Mouse (Mus musculus) thymus, adult 2 months (tissue): ENCODE measurements around the gene Pik3ap1. TPM values are rescaled to one million over a fixed set of nuclear protein-coding genes. Genes with fewer than 3 reads are reported as not detected.

ENCODE experiments used
- DNase-seq: peaks from one replicate; pipeline ENCODE4 v3.0.0; 2021
- H3K27ac ChIP-seq: fragments of 200-500 bp; 2 replicates; pipeline ENCODE4 v1.5.1; 2012; ENCODE audit warnings: low read length, control low read depth; ENCODE audit not compliant: control insufficient read depth, insufficient read depth
- H3K27me3 ChIP-seq: fragments of 200-500 bp; 2 replicates; pipeline ENCODE4 v1.6.1; 2012; ENCODE audit warnings: mild to moderate bottlenecking, low read length, moderate library complexity, mixed read lengths; ENCODE audit not compliant: control insufficient read depth, insufficient read depth
- H3K36me3 ChIP-seq: fragments of 200-500 bp; 2 replicates; pipeline ENCODE4 v1.6.1; 2012; ENCODE audit warnings: mild to moderate bottlenecking, low read length, moderate library complexity; ENCODE audit not compliant: control insufficient read depth, insufficient read depth
- H3K4me1 ChIP-seq: fragments of 200-500 bp; replicated peaks from 2 replicates; pipeline ENCODE4 v1.6.1; 2012; ENCODE audit warnings: low read length; ENCODE audit not compliant: control insufficient read depth, insufficient read depth
- H3K4me3 ChIP-seq: fragments of 200-500 bp; 2 replicates; pipeline ENCODE4 v1.5.1; 2012; ENCODE audit warnings: mild to moderate bottlenecking, low read length, control low read depth, moderate library complexity; ENCODE audit not compliant: control insufficient read depth, insufficient read depth
- CTCF ChIP-seq: fragments of 200-500 bp; IDR thresholded peaks from 2 replicates; pipeline ENCODE4 v1.5.1; 2012; ENCODE audit warnings: mild to moderate bottlenecking, control low read depth, low read length, moderate library complexity, borderline replicate concordance; ENCODE audit not compliant: control insufficient read depth, poor library complexity, insufficient read depth; ENCODE audit errors: extremely low read depth
- POLR2A ChIP-seq: fragments of 200-500 bp; IDR thresholded peaks from 2 replicates; pipeline ENCODE4 v1.6.1; 2012; ENCODE audit warnings: mild to moderate bottlenecking, low read length, control low read depth, moderate library complexity; ENCODE audit not compliant: control insufficient read depth, poor library complexity, insufficient read depth; ENCODE audit errors: extremely low read depth
- WGBS: fragments of 180-500 bp; shearing (Covaris S2); methylation state at CpG from one replicate; pipeline ENCODE4 v1.1.7; 2018; 5-methylcytosine and 5-hydroxymethylcytosine counted together
- polyA plus RNA-seq: library from polyadenylated mRNA; depleted of rRNA; stranded (reverse); fragments of >200 nt; gene quantifications from 2 replicates; pipeline ENCODE4 v1.2.3, GENCODE M21; 2012

Pik3ap1 gene
- polyA plus RNA-seq, 1 experiment: 10.0 TPM

DNA sequence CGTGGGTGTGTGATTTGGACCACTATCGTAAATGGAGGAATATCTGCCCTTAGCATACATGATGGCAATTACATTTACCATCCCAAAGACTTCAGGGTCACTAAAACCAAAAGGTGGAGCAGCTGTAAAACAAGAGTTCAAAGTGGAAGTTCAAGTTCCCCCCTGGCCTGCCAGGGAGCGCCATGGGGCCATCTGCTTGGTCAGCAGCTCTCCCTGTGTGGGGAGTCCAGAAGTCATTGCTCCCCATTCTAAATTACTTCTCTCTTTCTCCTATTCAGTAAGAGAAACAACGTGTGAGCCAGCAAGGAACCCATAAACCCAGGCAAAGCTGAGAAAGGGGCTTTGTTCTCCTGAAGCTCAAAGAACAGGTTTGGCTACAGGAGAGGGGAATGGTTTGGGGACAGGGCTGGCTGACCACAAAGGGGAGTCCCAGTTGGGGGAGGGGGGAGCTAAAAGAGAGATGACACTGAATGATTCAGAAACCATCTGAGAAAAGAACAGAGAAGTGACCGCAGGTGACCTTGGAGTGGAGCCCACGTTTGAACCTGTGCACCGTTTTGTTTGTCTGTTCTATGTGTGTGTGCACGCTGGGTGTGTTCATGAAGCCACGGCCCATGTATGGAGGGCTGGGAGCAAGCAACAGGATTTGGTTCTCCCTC, 3.2 kb downstream of the Pik3ap1 start:
- H3K4me3 ChIP-seq: no peak overlapping the region
- 74% methylated on average over 9 of the region's 9 CpGs for WGBS
- no peaks in the 10 kb centered on the region for H3K36me3 ChIP-seq
- H3K27ac ChIP-seq: no peak overlapping the region
- peaks cover 8% of the 10 kb centered on the region for H3K4me1 ChIP-seq
- DNase-seq: no peak
- TF ChIP-seq CTCF (no peak), POLR2A (no peak)
- H3K27me3 ChIP-seq: no peaks in the 10 kb centered on the region

DNA sequence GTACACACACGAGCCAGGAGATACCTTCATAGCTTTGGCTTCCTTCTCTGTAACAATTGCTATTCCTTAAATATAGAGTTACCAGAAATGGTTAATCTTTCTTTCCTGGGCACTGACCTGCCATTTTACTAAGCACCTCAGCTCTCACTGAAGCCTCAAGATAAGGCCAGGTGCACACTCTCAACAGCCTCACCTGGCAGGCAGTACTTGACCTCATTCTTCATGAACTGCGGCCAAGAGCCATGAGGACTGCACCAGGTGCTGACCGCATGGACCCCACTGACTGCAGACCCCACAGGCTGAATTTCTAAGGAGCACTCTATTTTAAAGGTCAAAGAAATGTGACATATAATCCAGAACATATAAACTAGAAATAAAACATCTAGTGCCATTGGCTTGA, 5.7 kb downstream of the Pik3ap1 start:
- no peaks in the 10 kb centered on the region for H3K27me3 ChIP-seq
- DNase-seq: no peak
- H3K4me3 ChIP-seq: no peak overlapping the region
- H3K36me3 ChIP-seq: no peaks in the 10 kb centered on the region
- TF ChIP-seq POLR2A: no peak
- no peak for TF ChIP-seq CTCF
- H3K4me1 ChIP-seq: no peaks in the 10 kb centered on the region
- no peak overlapping the region for H3K27ac ChIP-seq
- 98% methylated on average over 3 of the region's 3 CpGs for WGBS

DNA sequence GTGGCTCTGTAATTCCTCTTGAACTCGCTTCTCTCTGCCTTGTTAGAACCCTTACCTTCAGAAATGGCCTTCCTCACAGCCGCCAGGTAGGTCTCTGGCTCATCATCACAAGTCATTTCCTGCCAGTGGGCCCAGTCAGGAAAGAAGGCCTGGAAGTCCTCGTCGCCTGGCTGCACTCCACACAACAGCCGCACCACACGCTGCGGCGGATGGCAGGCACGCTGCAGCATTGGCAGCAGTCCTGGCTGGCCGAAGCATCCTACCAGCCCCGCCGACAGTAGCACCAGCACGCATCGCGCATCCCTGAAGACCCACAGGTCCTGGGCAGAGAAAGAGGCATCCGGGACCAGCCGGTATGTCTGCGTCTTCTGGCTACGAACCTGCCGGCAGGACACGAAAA, 9.1 kb downstream of the Pik3ap1 start:
- 98% methylated on average over 21 of the region's 21 CpGs for WGBS
- DNase-seq: no peak
- H3K4me3 ChIP-seq: no peak overlapping the region
- H3K4me1 ChIP-seq: no peaks in the 10 kb centered on the region
- no peaks in the 10 kb centered on the region for H3K36me3 ChIP-seq
- H3K27ac ChIP-seq: no peak overlapping the region
- TF ChIP-seq POLR2A: no peak
- TF ChIP-seq CTCF: no peak
- H3K27me3 ChIP-seq: no peaks in the 10 kb centered on the region

DNA sequence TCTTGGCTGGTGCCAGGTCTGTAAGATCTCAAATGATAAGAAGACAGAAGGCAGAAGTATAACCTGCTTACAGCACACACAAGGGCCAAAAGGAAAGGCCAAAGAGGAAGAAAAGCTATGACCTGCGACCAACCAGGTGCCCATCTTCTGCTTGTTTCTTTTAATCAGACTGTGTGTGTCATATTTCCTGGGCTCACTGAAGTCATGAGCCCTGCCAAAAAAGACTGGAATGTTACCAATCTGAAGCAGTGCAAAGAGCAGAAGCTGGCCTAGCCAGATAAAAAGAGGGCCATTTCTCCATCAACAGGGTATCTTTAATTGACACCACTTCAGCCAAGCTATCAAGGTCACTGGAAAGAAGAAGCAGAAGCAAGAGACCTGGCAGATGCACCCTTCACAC, 9.8 kb downstream of the Pik3ap1 start:
- no peak for TF ChIP-seq CTCF
- TF ChIP-seq POLR2A: no peak
- no peak for DNase-seq
- WGBS: 94% methylated on average over 1 of the region's 1 CpGs
- H3K4me1 ChIP-seq: no peaks in the 10 kb centered on the region
- H3K36me3 ChIP-seq: no peaks in the 10 kb centered on the region
- no peak overlapping the region for H3K4me3 ChIP-seq
- H3K27me3 ChIP-seq: no peaks in the 10 kb centered on the region
- no peak overlapping the region for H3K27ac ChIP-seq

DNA sequence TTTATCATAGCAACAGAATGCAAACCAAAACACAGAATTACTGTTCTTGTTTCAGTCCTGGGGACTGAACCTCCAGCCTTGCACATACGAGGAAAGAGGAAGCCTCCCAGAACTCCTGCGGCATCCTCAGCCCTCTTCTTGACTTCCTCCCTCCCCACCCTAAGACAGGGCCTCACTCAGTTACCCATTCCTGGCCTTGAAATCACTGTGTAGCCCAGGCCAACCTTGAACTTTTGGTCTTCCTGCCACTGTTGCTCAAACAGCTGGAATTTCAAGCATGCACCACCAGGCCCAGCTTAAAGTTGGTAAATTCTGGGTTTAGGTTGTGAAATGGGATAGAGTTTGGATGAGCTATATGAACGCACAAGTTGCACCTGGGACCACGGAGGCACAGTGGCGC, 10.2 kb downstream of the Pik3ap1 start:
- Histone ChIP-seq H3K36me3 (no peaks in the 10 kb centered on the region), H3K27ac (no peak overlapping the region), H3K27me3 (no peaks in the 10 kb centered on the region), H3K4me1 (no peaks in the 10 kb centered on the region), H3K4me3 (no peak overlapping the region)
- TF ChIP-seq POLR2A (no peak), CTCF (no peak)
- no peak for DNase-seq
- WGBS: 91% methylated on average over 5 of the region's 5 CpGs

DNA sequence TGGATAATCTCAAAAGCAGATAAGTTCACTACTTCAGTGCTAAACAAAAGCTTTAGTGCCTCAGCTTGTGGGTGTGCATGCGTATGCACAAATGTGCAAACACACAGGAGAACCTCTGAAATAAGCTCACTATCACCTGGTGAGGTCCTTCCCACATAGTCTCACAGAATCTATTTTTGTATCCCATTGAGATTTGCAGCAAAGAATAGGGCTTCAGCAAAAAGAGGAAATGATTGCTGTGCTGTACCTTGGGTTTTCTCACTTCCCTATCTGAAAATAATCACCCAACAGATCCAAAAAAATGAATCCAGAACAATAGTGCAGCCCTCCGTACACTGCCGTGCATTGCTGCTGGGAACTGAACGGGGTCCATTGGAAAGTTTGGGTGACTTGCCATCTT, 12.6 kb downstream of the Pik3ap1 start:
- Histone ChIP-seq H3K4me1 (no peaks in the 10 kb centered on the region), H3K36me3 (no peaks in the 10 kb centered on the region), H3K27me3 (no peaks in the 10 kb centered on the region), H3K27ac (no peak overlapping the region), H3K4me3 (no peak overlapping the region)
- DNase-seq: no peak
- TF ChIP-seq CTCF (no peak), POLR2A (no peak)
- WGBS: 50% methylated on average over 4 of the region's 4 CpGs

DNA sequence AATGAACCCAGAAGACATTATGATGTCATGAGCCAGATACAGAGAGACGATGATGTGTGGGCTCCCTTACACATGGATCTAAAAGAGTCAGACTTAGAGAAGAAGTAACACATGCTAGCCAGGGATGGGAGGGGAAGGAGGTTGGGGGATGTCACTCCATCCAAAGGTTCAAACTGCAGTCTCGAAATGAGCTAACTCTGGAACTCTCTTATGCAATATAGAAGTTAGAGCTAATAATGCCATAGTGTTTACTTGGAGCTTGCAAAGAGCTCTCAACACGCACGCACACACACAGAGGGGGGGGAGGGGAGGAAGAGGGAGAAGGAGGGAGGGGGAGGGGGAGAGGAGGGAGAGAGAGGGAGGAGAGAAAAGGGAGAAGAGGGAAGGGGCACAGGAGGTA, 13.5 kb downstream of the Pik3ap1 start:
- H3K27me3 ChIP-seq: no peaks in the 10 kb centered on the region
- H3K4me1 ChIP-seq: no peaks in the 10 kb centered on the region
- DNase-seq: no peak
- H3K27ac ChIP-seq: no peak overlapping the region
- TF ChIP-seq CTCF: no peak
- TF ChIP-seq POLR2A: no peak
- H3K36me3 ChIP-seq: no peaks in the 10 kb centered on the region
- H3K4me3 ChIP-seq: no peak overlapping the region
- WGBS: 92% methylated on average over 4 of the region's 4 CpGs
